Mouse (Mus musculus): ENCODE measurements at regions not wholly inside any gene's neighbourhood (a gene's known extent, or its start where the extent isn't known, plus 50 kb on each side); places are given as distances from the start of the nearest gene placed in this dataset.
A peak's percentile ranks its signal among the peaks of the same experiment; 100 is the strongest.

DNA sequence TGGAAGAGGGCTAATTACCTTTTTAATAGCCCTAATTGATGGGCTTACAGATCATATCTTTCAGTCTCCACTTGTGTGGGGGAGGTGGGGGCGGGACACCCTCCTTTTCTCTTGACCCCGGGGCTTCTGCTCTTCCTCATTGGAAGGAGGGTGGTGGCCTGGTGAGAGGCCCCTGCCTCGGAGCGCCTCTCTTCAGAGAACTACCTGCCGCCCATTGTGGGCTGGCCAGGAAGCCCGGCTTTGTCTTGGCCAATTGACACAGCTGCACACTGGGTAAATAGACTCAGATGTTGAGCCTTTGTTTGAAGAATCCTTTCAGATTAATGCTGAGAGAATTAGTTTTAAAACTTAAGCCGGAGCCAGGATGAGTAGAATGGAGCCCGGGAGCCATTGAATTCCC is 188.0 kb upstream of the Hes1 start:
- DNase-seq, result no peak

DNA sequence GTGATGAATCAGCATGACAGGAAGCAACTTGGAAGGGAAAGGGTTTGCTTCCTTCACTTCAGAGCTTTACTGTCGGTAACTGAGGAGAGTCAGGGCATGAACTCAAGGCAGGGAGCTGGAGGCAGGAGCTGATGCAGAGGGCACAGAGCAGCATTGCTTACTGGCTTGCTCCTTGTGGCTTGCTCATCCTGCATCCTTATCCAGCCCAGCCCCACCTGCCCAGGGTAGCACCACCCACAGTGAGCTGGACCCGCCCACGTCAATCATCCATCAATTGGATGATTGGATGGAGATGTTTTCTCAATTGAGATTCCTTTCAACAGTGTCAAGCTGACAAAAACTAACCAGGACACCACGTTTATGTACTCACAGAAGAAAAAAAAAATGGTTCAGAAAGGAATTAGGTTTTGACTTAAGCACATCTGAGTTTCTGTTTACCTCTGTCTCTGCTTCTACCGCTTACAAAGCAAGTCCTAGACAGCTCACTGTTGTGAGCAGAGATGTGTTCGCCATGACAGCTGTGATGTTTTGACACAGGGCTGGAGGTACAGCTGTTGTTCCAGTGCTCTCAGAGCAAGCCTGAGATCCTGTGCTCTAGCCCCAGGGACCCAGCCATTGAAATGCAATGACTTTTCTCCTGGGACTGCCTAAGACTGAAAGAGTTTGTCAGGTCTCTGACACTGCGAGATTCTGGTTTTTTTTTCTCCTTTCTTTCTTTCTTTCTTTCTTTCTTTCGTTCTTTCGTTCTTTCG is 186.6 kb upstream of the Hes1 start:
- DNase-seq, result no peak

DNA sequence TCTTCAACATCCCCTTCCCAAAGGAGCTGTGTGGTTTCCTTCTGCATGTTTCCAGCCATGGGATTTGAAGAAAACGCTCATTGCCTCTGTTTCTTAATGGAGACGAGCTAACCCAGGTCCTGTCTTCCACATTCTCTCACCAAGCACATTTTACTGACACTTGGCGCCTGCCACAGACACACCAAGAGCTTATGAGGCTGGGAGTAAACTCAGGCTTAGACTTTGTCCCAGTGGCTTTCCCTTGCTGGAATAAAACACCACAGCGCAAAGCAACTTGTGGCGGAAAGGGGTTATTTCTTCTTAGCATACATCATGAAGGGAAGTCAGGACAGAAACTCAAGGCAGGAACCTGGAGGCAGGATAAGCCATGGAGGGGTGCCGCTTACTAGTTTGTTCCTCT is 184.5 kb upstream of the Hes1 start:
- DNase-seq, result no peak

DNA sequence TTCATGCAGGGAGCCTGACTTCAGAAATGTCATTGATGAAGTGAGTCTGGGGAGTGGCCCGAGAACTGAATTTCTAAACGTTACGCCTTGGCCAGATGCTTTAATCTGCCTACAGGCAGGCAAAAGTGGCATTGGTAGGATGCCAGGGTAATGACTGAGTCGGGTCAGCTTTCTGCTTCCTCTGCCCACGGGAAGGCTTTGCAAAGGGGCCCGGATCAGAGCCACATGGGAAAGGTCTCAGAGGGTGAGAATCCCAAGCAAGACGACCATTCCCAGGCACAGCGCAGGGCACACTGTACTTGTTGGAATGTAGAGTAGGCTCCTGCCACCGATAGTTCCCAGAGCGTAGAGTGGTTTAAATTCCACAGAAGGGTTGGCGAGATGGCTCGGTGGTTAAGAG is 182.7 kb upstream of the Hes1 start:
- DNase-seq, result no peak

DNA sequence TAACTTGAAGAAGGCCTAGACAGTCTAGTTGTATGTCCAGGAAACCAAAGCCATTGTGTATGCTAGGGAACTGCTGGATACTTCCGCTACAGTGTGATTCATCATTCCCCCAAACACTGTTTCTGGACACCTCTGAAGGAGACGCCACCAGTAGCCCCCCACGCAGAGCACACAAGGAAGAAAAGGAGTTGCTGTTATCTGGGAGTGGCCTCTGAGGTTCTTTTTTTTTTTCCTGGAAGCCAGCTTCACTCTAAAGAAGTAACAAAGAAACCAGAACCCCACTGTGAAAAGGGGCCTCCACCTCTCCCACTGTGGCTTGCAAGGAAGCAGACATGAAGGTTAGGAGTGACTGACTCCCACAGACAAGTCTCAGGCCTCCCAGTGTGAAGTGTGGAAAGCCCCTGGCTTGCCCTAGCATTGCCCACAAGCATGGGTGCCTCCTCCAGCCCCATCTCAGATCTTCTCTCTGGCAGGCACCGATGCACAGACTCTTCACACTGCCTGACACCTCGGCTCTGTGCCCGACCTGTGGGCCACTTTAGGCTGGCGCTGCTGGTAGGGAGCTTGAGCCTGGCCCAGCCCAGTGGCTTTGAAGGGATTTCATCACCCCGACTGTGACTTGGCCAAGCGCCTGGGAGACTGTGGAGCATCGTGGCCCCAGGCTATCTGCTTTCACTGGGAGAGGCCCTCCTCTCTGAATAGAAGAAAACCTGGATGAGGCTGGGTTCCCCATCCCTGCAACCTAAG is 181.8 kb upstream of the Hes1 start:
- peak; percentile 32 for DNase-seq

DNA sequence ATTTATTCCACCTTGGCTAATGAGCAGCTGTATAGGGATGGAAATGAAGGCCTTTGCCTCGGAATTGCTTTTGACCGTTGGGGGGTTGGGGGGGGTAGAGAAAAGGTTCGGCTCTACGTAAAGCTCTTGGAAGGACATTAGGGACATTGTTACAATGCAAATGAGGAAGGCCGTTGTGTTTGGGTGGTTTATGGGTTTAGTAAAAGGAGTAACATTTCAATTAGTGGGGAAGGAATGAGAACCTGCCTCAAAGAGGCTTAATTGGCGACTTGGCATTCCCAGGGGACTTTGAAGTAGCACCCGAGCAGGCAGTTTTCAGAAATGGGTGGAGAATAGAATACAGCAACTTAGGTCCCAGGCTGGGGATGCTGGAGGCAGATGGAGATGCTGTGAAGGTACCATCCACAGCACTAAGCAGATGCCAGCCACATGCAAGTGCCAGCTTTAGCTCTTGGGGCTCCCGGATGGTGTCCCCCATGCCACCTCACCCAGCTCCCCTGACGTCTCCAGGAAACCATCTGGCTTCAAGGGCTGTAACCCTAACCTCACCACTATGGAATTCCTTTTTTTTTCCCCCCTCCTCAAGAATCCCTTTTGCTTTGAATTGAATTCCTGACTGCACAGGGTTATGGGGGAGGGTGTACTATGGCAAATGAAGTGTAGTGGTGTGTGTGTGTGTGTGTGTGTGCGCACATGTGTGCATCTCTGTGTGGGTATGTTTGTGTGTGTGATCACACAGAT is 180.8 kb upstream of the Hes1 start:
- DNase-seq, result no peak

DNA sequence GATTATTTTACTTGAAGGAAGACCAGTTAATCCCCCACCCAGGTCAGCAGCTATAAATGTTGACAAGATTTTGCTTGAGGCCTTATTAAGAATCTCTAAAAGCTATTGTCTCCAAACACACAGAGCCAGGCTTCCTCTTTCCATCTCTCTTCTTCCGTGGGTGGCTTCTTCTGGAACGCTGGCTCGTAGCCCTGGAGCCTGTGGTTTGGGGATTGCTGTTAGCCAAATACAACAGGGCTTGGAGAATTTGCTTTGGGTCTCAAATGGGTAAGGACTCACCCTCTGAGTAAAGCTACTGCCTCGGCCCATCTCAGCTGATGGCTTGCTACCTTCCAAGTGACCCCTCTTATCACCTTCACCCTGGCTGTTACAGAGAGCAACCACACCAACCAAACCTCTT is 179.3 kb upstream of the Hes1 start:
- no peak for DNase-seq

DNA sequence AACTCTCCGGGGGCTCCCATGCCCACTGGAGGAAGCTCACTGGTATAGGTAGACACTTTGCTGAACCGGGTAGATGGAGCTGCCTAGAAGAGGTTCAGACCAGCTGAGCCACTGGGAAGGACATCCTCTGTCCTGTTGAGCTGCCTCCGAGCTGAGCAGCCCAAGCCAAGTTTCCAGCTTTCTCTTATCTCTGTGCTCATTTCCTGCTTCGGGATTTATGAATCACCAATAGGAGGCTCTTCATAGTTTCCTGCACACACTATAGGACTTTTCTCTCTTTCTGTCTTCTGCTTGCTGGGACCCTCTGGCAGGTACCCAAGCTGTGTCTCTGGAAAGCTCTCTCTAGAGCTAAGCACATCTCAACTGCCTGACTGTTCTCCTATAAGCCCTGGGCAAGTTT is 177.4 kb upstream of the Hes1 start:
- DNase-seq, result no peak

DNA sequence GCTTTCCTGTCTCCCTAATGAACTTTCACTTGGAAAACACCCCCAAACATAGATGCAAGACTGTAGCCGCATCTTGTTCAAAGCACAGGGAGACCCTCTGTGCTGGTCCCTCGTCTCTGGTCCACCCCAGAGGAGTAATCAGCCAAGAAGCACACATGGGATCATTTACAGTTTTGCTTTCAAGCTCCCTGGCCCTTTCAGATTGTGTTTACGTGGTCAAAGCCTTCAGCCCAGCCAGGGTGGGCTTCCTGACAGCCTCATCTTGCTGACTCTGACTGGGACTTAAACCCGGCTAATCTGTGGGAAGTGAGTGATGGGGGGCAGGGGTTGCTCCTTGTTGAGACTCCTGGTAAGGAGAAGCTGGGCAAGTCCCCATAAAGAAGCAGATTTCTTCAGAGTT is 174.8 kb upstream of the Hes1 start:
- DNase-seq, result no peak

DNA sequence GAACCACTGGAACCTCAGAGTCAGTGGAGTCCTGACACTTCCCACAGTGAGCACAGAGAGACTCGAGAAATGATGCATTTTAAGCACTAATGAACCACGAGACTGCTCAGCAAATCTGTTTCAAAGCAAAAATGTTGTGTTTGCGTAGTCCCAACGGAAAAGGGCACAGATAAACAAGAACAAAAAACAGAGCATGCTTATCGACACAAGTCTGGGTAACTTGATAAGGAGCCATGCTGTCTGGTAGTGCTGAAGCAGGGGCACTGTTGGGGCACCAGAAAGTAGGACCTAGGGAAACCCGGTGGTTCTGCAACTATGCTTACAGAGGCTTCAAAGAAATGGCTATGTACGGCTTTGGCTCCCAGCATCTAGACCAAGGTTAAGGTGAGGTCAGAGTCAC is 172.7 kb upstream of the Hes1 start:
- DNase-seq, result no peak

DNA sequence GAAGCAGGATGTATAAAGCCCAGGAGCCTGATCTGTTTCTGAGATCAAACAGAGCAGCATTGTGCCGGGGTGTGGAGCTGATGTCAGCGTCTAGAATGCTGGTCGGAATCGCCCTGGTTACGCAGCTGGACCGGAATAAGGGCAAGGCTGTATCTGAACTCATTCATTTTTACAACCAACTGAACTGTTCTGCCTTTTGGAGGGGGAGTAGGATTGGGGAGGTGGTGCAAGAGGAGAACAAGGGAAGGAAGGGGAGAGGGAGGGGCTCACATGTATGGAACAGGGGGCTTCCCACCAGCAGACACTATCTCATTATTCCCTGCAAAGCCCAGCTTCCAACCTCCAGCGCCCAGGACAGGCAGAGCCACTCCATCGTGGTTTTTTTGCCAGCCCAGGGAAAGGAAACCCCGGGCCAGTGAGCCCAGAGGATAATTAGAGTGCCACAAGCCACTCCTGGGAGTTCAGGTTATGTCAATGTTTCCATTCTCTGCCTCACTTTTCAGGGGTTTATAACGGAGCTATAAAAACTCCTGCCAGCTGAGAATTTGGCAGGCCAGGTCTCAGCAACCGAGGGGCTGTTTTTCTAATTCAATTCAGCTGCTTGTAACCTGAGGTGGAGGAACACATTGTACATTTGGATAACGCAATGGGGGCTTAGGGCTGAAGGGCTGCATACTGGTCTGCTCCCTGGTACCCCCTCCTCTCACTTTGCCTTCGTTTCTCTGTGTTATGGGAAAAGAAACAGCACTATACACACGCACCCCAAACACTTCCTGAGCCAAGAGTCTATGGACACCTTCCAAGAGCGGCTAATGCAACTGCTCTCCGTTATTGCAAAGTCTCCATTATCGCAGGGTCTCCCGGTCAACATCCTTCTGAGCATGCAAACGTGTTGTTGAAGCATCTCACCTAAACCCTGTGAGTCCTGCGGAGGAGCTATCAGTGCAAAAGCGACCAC is 170.0 kb upstream of the Hes1 start:
- no peak for DNase-seq

DNA sequence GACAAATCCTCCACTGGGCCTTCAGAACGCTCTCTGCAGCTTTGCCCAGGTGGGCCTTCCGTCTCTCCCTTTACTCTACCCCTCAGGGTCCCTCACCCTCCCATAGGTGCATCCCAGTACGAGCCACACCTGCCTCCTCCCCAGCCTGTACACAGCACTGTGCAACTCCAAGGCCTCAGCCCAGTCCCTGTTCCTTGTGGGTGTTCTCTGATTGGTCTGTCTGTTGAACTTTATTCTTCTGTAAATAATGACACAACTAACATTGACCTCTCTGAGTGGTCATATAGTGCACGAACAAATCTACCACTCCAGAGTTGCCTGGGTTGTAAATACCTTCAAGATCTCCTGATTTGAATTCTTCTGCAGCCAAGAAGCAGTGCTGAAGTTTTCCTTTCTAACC is 167.8 kb upstream of the Hes1 start:
- DNase-seq, result no peak

DNA sequence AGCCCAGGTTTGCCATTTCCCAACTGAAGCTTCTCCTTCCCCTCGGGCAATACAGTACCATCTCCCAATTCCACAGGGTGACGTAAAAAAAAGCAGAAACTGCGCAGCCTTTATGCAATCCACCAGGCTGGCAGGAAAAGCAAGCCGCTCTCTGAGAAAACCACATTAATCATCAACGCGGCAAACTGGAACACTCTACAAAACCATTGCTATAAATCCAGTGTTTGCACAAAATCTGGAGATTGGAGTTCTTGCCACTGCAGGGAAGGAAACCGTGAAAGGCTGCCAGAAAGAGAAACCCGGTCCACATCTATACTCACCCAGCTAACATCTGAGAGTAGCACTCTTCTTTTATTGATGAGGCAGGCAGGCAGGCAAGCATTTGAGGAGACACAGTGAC is 160.7 kb upstream of the Hes1 start:
- peak; percentile 49 for DNase-seq

DNA sequence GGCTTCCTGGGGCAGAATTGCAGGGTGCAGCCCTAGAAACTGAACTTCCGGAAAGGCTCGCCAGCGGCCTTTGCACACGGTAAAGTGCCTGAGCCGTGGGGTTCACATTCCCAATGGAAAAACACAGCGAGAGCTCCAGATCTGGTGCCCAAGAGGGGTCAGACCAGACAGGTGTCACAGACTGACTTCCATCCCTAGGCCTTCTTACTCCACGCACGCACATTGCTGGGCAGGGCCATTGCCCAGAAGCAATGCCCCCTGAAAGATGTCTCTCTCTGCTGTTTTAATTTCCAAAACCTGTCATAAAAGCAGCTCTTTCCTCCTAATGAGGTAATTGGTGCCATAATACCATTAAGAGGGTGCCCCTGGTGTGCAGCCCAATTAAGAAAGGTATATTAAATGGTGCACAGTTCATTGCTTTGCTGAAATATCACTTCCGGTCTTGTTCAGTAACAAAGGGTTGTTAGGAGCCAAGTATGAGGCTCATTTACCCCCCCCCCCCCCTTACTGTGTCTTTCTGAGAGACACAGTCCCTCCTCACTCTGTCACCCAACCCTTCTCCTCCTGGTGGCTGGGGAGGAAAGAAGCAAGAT is 159.9 kb upstream of the Hes1 start:
- DNase-seq, result no peak

DNA sequence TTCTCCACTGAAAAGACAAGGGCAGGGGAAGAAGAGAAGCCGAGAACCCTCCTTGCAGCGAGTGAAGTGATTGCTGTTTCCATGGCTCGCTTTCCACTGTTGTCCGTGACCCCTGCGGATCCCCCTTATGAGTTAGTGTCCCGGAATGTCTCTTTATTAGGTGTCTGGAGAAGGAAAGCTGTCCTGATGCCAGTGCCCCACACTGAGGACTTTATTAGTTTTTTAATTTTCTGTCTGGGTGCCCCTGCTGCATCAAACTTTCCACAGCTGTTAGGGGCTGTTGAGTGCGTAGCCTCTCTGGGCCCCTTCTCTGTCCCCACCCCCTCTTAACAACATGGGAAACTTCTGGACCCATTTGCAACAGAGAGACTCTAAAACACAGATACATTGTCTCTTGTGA is 156.9 kb upstream of the Hes1 start:
- DNase-seq, result no peak

DNA sequence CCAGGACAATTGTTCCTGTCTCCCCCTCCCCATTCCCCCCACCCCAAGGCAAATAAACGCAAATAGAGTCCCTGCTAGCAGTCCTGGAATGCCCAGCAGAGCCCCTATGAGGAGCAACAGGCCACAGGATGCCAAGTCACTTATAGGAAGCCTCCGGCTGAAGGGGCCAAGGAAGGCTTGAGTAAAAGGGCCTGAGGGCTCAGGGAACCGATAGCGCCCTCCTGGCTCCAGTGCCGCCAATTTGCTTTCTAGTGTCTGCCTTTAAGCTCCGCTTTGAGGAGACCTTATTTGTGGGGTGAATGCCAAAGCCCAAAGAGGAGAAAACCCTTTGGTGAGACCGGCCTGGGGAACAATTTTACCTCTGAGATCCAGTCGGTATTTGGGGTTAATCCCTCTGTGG is 156.2 kb upstream of the Hes1 start:
- DNase-seq, result no peak

DNA sequence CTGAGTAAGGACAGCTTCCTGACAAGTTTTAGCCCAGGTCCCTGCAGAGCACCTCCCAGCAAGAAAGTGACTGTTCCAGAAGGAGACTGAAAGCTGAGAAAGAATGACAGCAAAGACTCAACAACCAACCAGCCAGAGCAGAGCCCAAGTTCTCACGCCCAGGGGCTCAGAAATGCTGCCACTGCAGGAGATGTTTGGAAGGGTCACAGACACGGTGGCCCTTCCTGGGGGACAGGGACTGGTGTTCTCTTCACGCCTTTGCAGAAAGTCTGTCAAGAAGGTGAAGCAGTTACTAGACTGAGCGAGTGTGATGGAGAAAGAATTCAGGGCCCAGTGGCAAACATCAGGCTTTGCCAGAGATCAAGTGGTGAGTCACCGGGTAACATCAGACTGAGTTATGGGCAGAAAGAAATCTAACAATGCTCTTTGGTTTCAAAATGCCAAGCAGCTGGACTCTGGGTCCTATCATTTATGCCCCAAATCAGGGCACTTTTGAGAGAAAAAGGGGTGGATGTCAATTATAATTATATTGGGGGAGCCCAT is 154.2 kb upstream of the Hes1 start:
- peak; percentile 17 for DNase-seq

DNA sequence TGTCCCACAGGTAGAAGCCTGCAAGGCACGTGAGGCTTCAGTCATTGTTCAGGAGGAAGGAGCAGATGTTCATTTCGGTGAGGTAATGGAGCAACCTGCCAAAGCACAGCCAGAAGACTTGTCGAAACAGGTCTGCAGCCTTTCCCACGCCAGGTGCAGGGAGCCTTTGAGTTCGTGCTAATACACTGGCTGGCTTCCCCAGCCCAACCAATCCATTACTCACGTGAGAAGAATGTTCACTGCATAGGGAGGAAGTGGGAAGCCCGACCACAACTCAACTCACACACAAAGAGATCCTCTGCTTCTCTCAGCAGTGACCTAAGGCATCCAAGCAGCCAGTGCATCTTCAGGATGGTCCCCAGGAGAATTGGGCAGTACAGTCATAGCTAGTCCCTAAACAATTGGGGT is 153.0 kb upstream of the Hes1 start:
- no peak for DNase-seq

DNA sequence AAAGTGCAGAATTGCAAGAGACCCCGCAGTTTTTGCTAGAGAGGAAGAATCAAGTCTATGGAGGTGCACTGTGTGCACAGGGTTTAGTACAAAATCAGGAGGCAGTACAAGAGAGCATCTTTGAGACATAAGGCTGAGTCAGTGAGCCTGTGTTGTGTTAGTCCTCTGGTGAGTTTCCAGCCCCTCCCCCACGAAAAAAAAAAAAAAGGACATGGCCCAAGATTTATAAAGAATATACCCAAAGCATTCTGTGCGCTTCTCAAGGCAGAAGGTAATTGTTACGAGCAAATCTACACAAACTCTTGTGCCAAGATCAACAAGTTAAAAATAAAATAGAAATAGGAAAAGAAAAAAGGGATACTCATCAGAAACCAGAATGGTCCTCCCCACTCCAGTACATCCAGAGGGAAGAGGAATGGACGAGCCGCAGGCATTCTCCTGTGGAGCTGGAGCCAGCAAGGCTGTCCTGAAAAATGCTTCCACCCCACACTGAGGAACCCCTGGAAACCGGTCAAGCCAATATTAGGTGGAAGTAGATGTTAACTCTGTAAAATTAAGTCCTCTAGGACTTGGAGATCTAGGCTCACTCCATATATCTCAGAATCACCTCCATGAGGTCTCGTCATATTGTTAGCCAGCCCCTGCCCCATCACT is 150.7 kb upstream of the Hes1 start:
- no peak for DNase-seq

DNA sequence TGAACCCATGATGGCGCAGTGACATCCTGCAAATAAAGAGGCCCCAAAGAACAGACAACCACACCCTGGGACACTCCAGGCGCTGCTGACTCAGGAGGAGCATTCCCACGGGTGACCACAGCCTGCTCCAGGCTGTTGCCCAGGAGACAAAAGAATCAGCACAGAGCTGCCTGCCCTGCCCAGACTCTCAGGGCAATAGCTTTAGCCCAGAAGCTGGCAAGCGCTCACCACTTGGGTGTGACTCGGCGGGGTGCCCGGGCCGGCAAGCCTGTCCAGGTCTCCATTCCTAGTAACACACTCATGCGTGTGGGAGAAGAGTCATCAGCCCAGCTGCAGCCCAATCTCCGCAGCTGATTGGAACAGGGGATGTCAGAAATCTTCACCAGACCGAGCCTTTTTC is 148.8 kb upstream of the Hes1 start:
- DNase-seq, result peak; percentile 32

DNA sequence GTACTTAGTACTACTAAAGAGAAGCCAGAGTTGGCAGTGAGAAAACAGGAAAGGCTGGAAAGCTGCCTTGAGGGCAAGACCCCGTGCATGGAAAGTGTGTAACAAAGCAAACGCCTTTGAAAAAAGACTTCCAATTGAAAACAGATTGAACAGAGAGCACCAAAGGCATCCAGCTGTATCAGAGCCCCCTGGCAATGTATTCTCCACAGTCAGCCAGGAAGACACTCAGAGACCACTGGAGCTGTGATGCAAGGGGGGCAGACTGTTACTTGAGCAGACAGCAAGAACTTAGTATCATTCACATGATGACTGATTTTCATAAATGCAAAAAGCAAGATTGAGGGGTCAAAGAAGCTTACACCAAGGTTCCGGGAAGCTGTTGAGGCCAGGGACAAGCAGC is 146.2 kb upstream of the Hes1 start:
- no peak for DNase-seq
